Mouse (Mus musculus) small intestine, adult 10 weeks (tissue): ENCODE measurements around the gene Cd300lg. TPM values are rescaled to one million over a fixed set of nuclear protein-coding genes. Genes with fewer than 3 reads are reported as not detected.

Source experiments
- polyA plus RNA-seq: library from polyadenylated mRNA; stranded (reverse); fragments of 350-450 nt; fragmentation: Illumina TruSeq; extraction: RNeasy Lipid Tissue Mini Kit (QIAGEN cat#74804); gene quantifications from one replicate; pipeline ENCODE4 v1.2.3, GENCODE M21; 2014; ENCODE audit warnings: low replicate concordance

Cd300lg gene
- 3.2 TPM for polyA plus RNA-seq

GRCm38 (mm10) chr11:102041350-102041949, at the start of gene Cd300lg:
TSS of gene Cd300lg (plus strand) at chr11:102041509.

GRCm38 (mm10) chr11:102028087-102028816, 13.1 kb upstream of the Cd300lg start, which contains the start of gene Mpp3:
TSS of gene Mpp3 (minus strand) at chr11:102028461.

GRCm38 (mm10) chr11:102087931-102088898, 46.9 kb downstream of the Cd300lg start, which contains the start of gene Mpp2:
TSS of gene Mpp2 (minus strand) at chr11:102088515.

GRCm38 (mm10) chr11:102101219-102101618, 59.9 kb downstream of the Cd300lg start, which contains the start of gene Ppy:
TSS of gene Ppy (minus strand) at chr11:102101319.

Other genes with a start within 250 kb of the Cd300lg start
- gene Meox1, start 147.1 kb upstream of the Cd300lg start, polyA plus RNA-seq = 1.3 TPM
- gene Sost, start 74.5 kb upstream of the Cd300lg start, polyA plus RNA-seq = not detected
- not detected for gene Cfap97d1, start 57.2 kb upstream of the Cd300lg start, polyA plus RNA-seq
- gene Dusp3, start 54.5 kb upstream of the Cd300lg start, polyA plus RNA-seq = 5.8 TPM
- 0.30 TPM for gene Mpp3, start 13.0 kb upstream of the Cd300lg start, polyA plus RNA-seq
- not detected for gene Mpp2, start 47.0 kb downstream of the Cd300lg start, polyA plus RNA-seq
- not detected for gene Ppy, start 59.8 kb downstream of the Cd300lg start, polyA plus RNA-seq
- not detected for gene Pyy, start 66.3 kb downstream of the Cd300lg start, polyA plus RNA-seq
- 0.26 TPM for gene Nags, start 104.0 kb downstream of the Cd300lg start, polyA plus RNA-seq
- 2.4 TPM for gene Tmem101, start 114.9 kb downstream of the Cd300lg start, polyA plus RNA-seq
- 50.0 TPM for gene Lsm12, start 143.8 kb downstream of the Cd300lg start, polyA plus RNA-seq
- 1.1 TPM for gene G6pc3, start 148.1 kb downstream of the Cd300lg start, polyA plus RNA-seq
- gene Hdac5, start 188.7 kb downstream of the Cd300lg start, polyA plus RNA-seq = 1.2 TPM
- not detected for gene BC030867, start 207.4 kb downstream of the Cd300lg start, polyA plus RNA-seq
- not detected for gene Asb16, start 227.2 kb downstream of the Cd300lg start, polyA plus RNA-seq
- 6.1 TPM for gene Tmub2, start 243.4 kb downstream of the Cd300lg start, polyA plus RNA-seq